Mouse (Mus musculus): Measurements from ENCODE around the gene Kprp. TPM values are rescaled to one million over a fixed set of nuclear protein-coding genes. Genes with fewer than 3 reads are reported as not detected.
"Not testable (repeated sequence)": the region's sequence is repeated elsewhere in the genome, so short reads cannot be mapped to it uniquely, and the experiment has no call there.

Kprp gene
- not detected for total RNA-seq (2022)

DNA sequence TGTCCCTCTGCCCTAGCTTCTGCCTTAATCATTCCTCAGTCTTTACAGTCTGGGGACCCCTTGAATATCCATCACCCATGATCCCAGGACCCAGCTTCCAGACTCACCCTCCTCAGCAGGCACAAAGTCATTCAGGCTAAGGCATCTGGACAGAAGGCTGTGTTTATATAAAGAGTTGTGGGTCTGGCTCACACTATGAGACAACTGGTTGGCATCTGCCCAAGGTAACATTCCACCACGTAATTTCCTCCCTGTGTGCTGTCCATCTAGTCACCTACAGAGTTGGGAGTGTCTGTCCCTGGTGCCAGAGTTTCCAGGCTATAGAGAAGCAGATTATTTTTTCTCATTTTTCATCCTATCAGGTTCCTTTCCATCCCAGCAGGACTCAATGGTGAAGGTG, at the start of gene Kprp:
TSS of gene Kprp (minus strand) at position 140 of the 400 bp plus-strand sequence.
- no peak for DNase-seq (ENCODE audit: low spot score in 2 of 2)

DNA sequence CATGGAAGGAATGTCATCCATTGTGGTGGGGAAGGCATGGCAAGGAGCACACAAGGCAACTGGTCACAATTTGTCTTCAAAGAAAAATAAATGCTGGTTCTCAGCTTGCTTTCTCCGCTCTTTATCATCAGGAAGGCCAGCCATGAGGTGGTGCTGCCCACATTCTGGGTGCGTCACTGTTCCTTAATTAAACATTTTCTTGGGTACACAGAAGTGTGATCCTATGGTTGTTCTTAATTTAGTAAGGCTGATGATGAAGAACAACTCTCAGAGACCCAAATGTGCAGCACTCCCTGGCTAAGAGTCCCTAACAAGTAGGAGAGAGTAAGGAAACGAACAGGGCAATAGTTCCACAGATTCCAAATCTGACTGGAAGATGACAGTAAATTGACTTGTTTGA, 47.1 kb upstream of the Kprp start:
- no peak for DNase-seq (ENCODE audit: low spot score in 2 of 2)

DNA sequence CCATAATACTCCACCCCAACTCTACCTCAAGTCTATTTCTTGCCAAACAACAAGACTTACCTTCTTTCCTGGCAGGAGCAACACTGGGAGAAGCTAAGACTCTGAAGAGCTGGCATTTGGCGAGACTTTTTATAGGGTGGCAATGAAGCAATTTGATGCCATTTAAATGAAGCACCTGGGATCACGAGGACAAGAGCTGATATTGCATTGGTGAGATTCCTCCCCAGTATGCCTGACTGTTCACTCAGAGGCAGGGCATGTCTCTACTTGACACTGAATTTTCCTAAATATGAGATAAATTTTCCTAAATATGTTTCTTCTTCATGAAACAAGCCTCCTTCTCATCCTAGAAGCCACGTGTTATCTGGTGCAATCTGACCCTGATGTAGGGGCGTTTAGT, 43.1 kb upstream of the Kprp start, which contains the start of gene 2310050C09Rik:
TSS of gene 2310050C09Rik (minus strand) at position 101 of the 400 bp plus-strand sequence.
- no peak for DNase-seq (ENCODE audit: low spot score in 2 of 2)

DNA sequence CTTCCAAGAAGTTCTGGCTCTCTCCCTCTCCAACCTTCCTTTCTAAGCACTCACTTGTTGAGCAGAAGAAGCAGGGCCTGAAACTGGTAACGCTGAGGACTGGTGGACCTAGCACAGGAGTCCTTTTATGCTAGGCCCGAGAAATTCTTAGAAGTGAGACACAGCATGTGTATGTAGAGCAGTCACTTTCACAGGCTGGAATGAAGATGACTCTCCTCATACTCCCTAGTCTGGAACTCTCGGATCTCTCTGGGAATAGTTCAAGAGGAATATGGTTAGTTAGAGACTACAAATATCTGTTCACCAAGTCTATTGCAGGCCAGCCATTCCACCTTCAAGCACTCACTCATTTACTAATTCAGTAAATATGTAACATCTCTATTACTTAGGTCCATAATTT, 24.1 kb upstream of the Kprp start, which contains the start of gene Lce1l:
TSS of gene Lce1l (minus strand) at position 101 of the 400 bp plus-strand sequence.
- no peak for DNase-seq (ENCODE audit: low spot score in 2 of 2)

DNA sequence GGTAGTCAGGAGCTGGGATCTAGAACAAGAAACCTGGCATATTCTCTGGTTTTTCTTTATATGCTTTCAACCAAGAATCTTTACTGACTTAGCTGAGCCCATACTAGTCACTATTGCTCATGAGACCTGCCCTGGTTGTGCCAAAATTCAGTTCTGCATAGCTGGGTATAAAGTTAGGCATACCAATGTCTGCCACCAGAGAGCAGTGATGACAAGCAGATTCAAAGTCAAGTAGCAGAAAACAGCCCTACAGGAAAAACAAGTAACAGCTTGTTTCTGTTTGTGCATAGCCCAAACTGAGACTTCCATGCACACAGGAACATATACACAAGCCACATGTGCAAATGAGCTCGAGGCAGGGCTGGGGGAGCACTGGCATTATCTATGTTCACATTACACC, 1.2 kb downstream of the Kprp start:
- DNase-seq (ENCODE audit: low spot score in 2 of 2) = no peak

DNA sequence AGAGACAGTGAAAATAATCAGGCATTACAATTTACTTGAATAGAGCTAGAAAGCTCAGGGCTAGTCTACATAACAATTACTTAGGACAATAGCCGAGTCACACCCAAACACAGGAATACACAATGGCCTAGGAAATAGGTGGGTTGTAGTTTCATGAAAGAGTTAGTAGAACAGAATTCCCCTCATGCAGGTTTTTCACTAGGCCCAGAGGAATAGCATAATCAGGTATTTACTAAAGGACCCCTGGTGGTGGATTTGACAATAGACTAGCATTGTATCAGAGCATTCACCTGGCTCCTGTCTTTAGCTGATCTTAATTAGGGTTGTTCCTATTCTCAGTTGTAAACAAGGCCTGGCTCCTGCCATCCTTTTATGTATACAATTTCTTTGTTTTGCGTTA, 11.0 kb downstream of the Kprp start:
- not testable (repeated sequence) for DNase-seq (ENCODE audit: low spot score in 2 of 2)

DNA sequence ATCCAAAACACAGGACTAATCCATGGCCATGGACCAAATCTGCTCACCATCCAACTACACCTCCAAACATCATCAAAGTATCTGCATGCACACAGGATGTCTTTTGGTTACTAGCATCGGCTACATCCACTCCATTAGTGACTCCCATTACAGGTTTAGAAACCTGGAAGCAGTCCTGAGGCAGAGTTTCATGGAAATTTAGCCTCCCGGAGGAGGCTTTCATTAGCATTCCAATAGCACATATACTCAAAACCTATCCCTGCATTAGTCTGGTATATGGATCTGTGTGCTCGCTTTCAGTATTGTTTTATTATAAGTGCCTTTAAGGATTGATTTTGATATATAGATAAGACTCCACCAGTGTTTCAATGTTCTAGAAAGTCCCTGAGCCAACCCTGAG, 11.5 kb downstream of the Kprp start:
- no peak for DNase-seq (ENCODE audit: low spot score in 2 of 2)

DNA sequence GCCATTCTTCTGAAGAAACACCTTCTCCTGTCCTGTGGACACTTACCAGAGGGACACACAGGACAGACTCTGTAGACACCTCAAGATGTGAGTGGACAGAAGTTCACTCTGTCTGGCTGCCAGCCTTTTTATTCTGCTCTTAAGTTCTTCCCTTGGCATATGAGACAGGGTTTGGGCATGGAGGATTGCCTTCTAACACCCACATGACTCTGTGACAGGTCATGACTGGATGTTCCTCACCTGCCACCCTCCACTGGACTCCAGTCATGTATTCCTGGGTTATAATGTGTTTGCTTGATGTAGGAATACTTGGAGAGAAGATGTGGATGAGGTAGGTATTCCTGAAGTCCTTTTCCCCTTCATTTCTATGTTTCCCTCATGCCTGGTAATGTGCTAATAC, 19.3 kb downstream of the Kprp start, which contains the start of gene Lce1k:
TSS of gene Lce1k (minus strand) at position 101 of the 400 bp plus-strand sequence.
- no peak for DNase-seq (ENCODE audit: low spot score in 2 of 2)

DNA sequence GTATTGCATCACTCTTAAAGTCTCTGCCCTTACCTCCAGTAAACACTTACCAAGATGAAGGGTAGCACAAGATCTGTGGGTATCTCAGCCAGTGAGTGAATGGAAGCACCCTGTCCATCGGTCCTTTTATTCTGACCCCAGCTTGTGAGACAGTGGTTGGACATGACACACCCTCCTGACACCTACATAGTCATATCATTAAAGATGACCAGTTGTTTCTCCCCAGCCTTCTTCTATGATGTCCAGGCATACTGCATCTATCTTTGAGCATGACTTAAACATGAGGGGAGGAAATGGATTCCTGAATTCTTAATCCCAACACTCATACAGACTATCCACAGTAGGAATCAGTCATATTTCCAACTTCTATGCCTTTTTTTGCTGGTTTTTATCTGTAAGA, 36.6 kb downstream of the Kprp start, which contains the start of gene Lce1j:
TSS of gene Lce1j (minus strand) at position 101 of the 400 bp plus-strand sequence.
- DNase-seq (ENCODE audit: low spot score in 2 of 2) = no peak

DNA sequence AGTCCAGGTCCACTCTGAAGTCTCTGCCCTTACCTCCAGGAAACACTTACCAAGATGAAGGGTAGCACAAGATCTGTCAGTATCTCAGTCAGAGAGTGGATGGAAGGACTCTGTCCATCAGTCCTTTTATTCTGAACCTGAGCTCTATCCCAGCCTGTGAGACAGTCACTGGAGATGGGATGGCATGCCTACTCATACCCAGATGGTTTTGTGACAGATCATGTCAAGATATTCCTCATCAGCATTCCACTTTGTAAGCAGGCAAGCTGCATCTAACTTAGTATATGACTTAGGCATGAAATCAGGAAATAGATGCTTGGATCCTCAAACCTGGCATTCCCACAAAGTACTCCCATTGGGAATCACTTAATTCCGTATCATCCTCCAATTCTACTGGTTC, 48.2 kb downstream of the Kprp start, which contains the start of gene Lce1i:
TSS of gene Lce1i (minus strand) at position 101 of the 400 bp plus-strand sequence.
- DNase-seq (ENCODE audit: low spot score in 2 of 2) = no peak

Other genes starting within 250 kb of the Kprp start
- not detected for gene Smcp, start 238.2 kb downstream of the Kprp start, total RNA-seq (2022)
- gene 2210017I01Rik, start 219.8 kb downstream of the Kprp start, total RNA-seq (2022) = not detected
- gene Lce6a, start 205.6 kb downstream of the Kprp start, total RNA-seq (2022) = not detected
- not detected for gene Lce1a1, start 178.9 kb downstream of the Kprp start, total RNA-seq (2022)
- not detected for gene Lce1b, start 170.3 kb downstream of the Kprp start, total RNA-seq (2022)
- not detected for gene Lce1a2, start 156.9 kb downstream of the Kprp start, total RNA-seq (2022)
- gene Lce1c, start 148.0 kb downstream of the Kprp start, total RNA-seq (2022) = not detected
- gene Lce1d, start 140.0 kb downstream of the Kprp start, total RNA-seq (2022) = not detected
- gene Lce1e, start 118.2 kb downstream of the Kprp start, total RNA-seq (2022) = not detected
- gene Lce1f, start 106.9 kb downstream of the Kprp start, total RNA-seq (2022) = not detected
- not detected for gene Gm38119, start 88.2 kb downstream of the Kprp start, total RNA-seq (2022)
- not detected for gene Lce1g, start 74.9 kb downstream of the Kprp start, total RNA-seq (2022)
- gene Lce1h, start 62.2 kb downstream of the Kprp start, total RNA-seq (2022) = not detected
- gene Lce1i, start 48.3 kb downstream of the Kprp start, total RNA-seq (2022) = not detected
- not detected for gene Lce1j, start 36.7 kb downstream of the Kprp start, total RNA-seq (2022)
- not detected for gene Lce1k, start 19.4 kb downstream of the Kprp start, total RNA-seq (2022)
- gene Lce1l, start 24.0 kb upstream of the Kprp start, total RNA-seq (2022) = not detected
- gene 2310050C09Rik, start 43.0 kb upstream of the Kprp start, total RNA-seq (2022) = not detected
- not detected for gene Lce3a, start 99.0 kb upstream of the Kprp start, total RNA-seq (2022)
- gene Lce3b, start 105.7 kb upstream of the Kprp start, total RNA-seq (2022) = not detected
- gene Lce3c, start 117.2 kb upstream of the Kprp start, total RNA-seq (2022) = not detected
- gene Lce3d, start 130.1 kb upstream of the Kprp start, total RNA-seq (2022) = not detected
- not detected for gene Lce3e, start 139.8 kb upstream of the Kprp start, total RNA-seq (2022)
- gene Lce3f, start 165.0 kb upstream of the Kprp start, total RNA-seq (2022) = not detected
- gene Crct1, start 188.4 kb upstream of the Kprp start, total RNA-seq (2022) = not detected
- gene Lce1m, start 191.8 kb upstream of the Kprp start, total RNA-seq (2022) = not detected
- not detected for gene Gm4858, start 241.6 kb upstream of the Kprp start, total RNA-seq (2022)

Measured in layer of hippocampus, adult 8-10 months (tissue).